Mouse (Mus musculus) G1E (cell line): ENCODE data around the gene Psd.

Source experiments
- CTCF ChIP-seq: IDR thresholded peaks from 2 replicates; pipeline ENCODE4 v1.5.1; 2012; ENCODE audit warnings: low read depth, low read length, inconsistent platforms, mixed read lengths
- GATA1 ChIP-seq: IDR thresholded peaks from 2 replicates; pipeline ENCODE4 v1.6.1; 2012; ENCODE audit warnings: borderline replicate concordance, low read length, inconsistent platforms, mixed read lengths
- POLR2AphosphoS5 ChIP-seq: IDR thresholded peaks from 2 replicates; pipeline ENCODE4 v1.6.1; 2012; ENCODE audit warnings: low read depth, low read length, inconsistent platforms; ENCODE audit not compliant: insufficient replicate concordance

DNA sequence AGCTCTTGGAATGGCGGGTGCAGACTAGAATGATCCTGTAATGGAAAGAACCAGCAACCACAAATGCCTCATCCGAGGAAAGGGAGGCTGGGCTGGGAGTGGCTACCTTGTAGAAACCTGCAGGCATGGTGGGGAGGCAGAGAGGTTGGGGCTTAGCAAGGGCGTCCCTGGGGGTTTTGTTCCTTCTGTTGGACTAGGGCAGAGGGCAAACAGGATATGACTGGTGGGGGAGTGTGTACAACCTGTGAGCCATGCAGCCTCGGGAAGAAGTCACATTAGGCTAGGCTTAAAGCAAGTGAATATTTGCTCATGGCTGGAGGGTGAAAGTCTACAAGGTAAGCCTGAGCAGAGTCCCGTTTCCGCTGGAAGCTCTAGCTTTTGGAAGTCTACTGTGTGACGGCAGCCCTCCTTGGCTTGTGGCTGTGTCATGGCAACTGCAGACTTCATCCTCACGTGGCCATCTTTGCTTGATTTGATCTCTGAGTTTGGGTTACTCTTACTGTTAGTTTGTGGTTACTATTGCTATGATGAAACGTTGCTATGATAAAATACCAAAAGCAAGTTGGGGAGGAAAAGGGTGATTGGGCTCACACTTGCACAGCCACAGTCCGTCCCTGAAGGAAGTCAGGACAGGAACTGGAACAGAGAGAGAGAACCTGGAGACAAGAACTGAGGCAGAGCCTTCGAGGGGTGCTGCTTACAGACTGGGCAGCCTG is 36.5 kb upstream of the Psd start:
- TF ChIP-seq CTCF (no peak), GATA1 (no peak), POLR2AphosphoS5 (no peak)
